Mouse (Mus musculus) erythroblast, embryonic 14.5 days (primary cell): ENCODE data around the gene Adipor2. TPM values are rescaled to one million over a fixed set of nuclear protein-coding genes. Genes with fewer than 3 reads are reported as not detected.

ENCODE experiments used
- H3K27me3 ChIP-seq: 2 replicates; pipeline ENCODE4 v1.6.1; 2012; ENCODE audit warnings: inconsistent platforms; ENCODE audit not compliant: control insufficient read depth
- H3K36me3 ChIP-seq: 2 replicates; pipeline ENCODE4 v1.6.1; 2012; ENCODE audit warnings: mild to moderate bottlenecking, inconsistent platforms; ENCODE audit not compliant: control insufficient read depth
- H3K4me1 ChIP-seq: 2 replicates; pipeline ENCODE4 v1.6.1; 2012; ENCODE audit warnings: inconsistent platforms; ENCODE audit not compliant: control insufficient read depth
- H3K4me3 ChIP-seq: replicated peaks from 2 replicates; pipeline ENCODE3; 2012; ENCODE audit warnings: moderate library complexity, mild to moderate bottlenecking, inconsistent platforms
- H3K9me3 ChIP-seq: 2 replicates; pipeline ENCODE4 v1.6.1; 2012; ENCODE audit warnings: low read length, inconsistent platforms, mixed read lengths; ENCODE audit not compliant: control insufficient read depth
- GATA1 ChIP-seq: IDR thresholded peaks from 2 replicates; pipeline ENCODE4 v1.6.1; 2012; ENCODE audit warnings: low read length, inconsistent platforms, mixed read lengths
- TAL1 ChIP-seq: IDR thresholded peaks from 3 replicates; pipeline ENCODE4 v1.6.1; 2012; ENCODE audit warnings: low read length, inconsistent platforms, mixed read lengths
- polyA plus RNA-seq: library from polyadenylated mRNA; stranded (reverse); fragments of >175 nt; gene quantifications from 2 replicates; pipeline ENCODE4 v1.2.3, GENCODE M21; 2012

Gene Adipor2
- polyA plus RNA-seq, 1 experiment = 0.74 TPM

- no peaks in the 10 kb centered on the region for H3K36me3 ChIP-seq
- H3K4me3 ChIP-seq = no peak overlapping the region
- no peaks in the 10 kb centered on the region for H3K9me3 ChIP-seq
- no peaks in the 10 kb centered on the region for H3K4me1 ChIP-seq
- no peaks in the 10 kb centered on the region for H3K27me3 ChIP-seq
- TF ChIP-seq GATA1 (no peak), TAL1 (no peak)
Measured at GRCm38 (mm10) chr6:119428611-119429010, 11.1 kb upstream of the Adipor2 start.

GRCm38 (mm10) chr6:119421001-119421400 is 3.5 kb upstream of the Adipor2 start:
- peaks cover 13% of the 10 kb centered on the region for H3K4me1 ChIP-seq

GRCm38 (mm10) chr6:119420357-119420756 is 2.9 kb upstream of the Adipor2 start:
- H3K9me3 ChIP-seq = no peaks in the 10 kb centered on the region
- H3K4me1 ChIP-seq = peaks cover 13% of the 10 kb centered on the region
- no peaks in the 10 kb centered on the region for H3K36me3 ChIP-seq
- TF ChIP-seq TAL1 (no peak), GATA1 (no peak)
- H3K27me3 ChIP-seq = no peaks in the 10 kb centered on the region
- no peak overlapping the region for H3K4me3 ChIP-seq

More at GRCm38 (mm10) chr6:119421001-119421400, 3.5 kb upstream of the Adipor2 start:
- no peaks in the 10 kb centered on the region for H3K27me3 ChIP-seq
- no peak overlapping the region for H3K4me3 ChIP-seq
- TF ChIP-seq GATA1 = no peak
- no peak for TF ChIP-seq TAL1
- H3K9me3 ChIP-seq = no peaks in the 10 kb centered on the region
- H3K36me3 ChIP-seq = no peaks in the 10 kb centered on the region

- H3K4me1 ChIP-seq = peaks cover 13% of the 10 kb centered on the region
- H3K27me3 ChIP-seq = no peaks in the 10 kb centered on the region
- H3K36me3 ChIP-seq = no peaks in the 10 kb centered on the region
- no peak overlapping the region for H3K4me3 ChIP-seq
- H3K9me3 ChIP-seq = no peaks in the 10 kb centered on the region
- no peak for TF ChIP-seq GATA1
- no peak for TF ChIP-seq TAL1
Measured at GRCm38 (mm10) chr6:119419412-119419811, 1.9 kb upstream of the Adipor2 start.

DNA sequence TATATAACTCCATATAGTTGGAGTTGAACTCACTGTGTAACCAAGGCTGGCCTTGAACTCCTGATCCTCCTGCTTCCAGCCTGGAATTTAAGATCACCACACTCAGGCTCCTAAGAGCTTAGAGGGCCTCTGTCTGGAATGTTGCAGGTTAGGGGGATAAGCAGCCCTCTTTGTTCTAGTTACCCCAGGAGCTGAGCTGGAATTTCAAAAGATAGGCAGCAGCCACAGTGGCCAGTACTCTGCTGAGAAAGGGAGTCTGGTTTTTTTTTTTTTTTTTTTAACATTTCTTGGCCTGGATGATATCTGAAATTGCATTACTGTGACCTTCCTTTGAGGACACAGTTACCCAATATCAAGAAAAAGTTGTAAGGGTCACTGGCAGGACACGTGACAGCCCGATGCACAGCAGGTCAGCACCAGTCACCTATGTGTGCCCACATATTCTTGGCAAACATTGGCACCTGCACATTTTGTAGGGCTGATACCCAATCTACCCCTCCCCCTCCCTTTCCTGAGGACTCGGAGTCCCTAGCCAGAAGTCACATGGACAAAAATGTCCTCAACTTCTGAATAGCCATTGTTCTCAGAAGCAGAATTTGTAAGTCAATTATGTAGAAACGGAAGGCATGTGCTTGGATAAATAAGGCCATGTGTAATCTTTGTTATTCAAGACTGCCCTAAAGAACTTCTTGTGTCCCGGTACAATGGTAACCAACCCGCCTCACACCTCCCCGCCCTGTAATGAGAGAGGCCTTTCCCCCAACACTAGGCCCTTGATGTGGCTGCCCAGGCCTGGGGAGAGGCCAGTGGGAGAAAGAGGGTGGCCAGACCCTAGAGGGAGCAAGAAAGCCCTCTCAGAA is 1.1 kb upstream of the Adipor2 start:
- Histone ChIP-seq H3K27me3 (no peaks in the 10 kb centered on the region), H3K36me3 (no peaks in the 10 kb centered on the region), H3K9me3 (no peaks in the 10 kb centered on the region), H3K4me3 (no peak overlapping the region), H3K4me1 (peaks cover 13% of the 10 kb centered on the region)
- TF ChIP-seq GATA1 (no peak), TAL1 (no peak)

GRCm38 (mm10) chr6:119417821-119418220 is 317 bp upstream of the Adipor2 start:
- no peaks in the 10 kb centered on the region for H3K9me3 ChIP-seq
- no peaks in the 10 kb centered on the region for H3K36me3 ChIP-seq
- no peaks in the 10 kb centered on the region for H3K27me3 ChIP-seq
- no peak overlapping the region for H3K4me3 ChIP-seq
- TF ChIP-seq TAL1 (no peak), GATA1 (no peak)
- H3K4me1 ChIP-seq = peaks cover 13% of the 10 kb centered on the region

- H3K27me3 ChIP-seq = no peaks in the 10 kb centered on the region
- TF ChIP-seq TAL1 = no peak
- no peak for TF ChIP-seq GATA1
- no peaks in the 10 kb centered on the region for H3K36me3 ChIP-seq
- H3K9me3 ChIP-seq = no peaks in the 10 kb centered on the region
- H3K4me1 ChIP-seq = peaks cover 13% of the 10 kb centered on the region
- H3K4me3 ChIP-seq = no peak overlapping the region
Measured at GRCm38 (mm10) chr6:119416643-119417042, 861 bp downstream of the Adipor2 start.

GRCm38 (mm10) chr6:119414262-119415043 is 3.1 kb downstream of the Adipor2 start:
- Histone ChIP-seq H3K9me3 (no peaks in the 10 kb centered on the region), H3K36me3 (no peaks in the 10 kb centered on the region), H3K4me3 (no peak overlapping the region), H3K4me1 (peaks cover 12% of the 10 kb centered on the region), H3K27me3 (no peaks in the 10 kb centered on the region)
- no peak for TF ChIP-seq TAL1
- no peak for TF ChIP-seq GATA1

DNA sequence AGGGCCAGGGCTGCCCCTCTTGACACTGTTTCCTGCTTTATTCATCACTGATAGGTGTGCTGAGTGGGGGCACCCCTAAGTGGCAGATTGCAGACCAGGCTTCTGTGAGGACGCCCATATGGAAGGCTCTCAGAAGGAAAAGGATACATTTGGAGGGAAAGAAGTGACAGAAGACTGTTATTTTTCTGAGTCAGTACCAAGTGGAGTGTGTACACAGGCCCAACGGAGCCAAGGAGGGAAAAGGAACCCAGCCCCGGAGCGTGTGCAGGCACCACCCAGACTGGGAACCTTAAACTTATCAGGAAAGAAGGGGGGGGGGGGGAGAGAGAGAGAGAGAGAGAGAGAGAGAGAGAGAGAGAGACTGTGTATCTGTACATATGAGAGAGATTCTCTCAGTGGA is 4.9 kb downstream of the Adipor2 start:
- TF ChIP-seq GATA1 (no peak), TAL1 (no peak)
- no peak overlapping the region for H3K4me3 ChIP-seq
- no peaks in the 10 kb centered on the region for H3K9me3 ChIP-seq
- H3K36me3 ChIP-seq = no peaks in the 10 kb centered on the region
- peaks cover 10% of the 10 kb centered on the region for H3K4me1 ChIP-seq
- H3K27me3 ChIP-seq = no peaks in the 10 kb centered on the region
